Mouse (Mus musculus): ENCODE measurements around the gene Stum.
"Not testable (repeated sequence)": the region's sequence is repeated elsewhere in the genome, so short reads cannot be mapped to it uniquely, and the experiment has no call there.

The Stum gene

GRCm38 (mm10) chr1:180405576-180406335 is 77.5 kb downstream of the Stum start:
- DNase-seq (ENCODE audit: low read depth, low spot score) = no peak

- DNase-seq (ENCODE audit: low read depth, low spot score) = no peak
Measured at GRCm38 (mm10) chr1:180404706-180405105, 78.6 kb downstream of the Stum start.

- no peak for DNase-seq (ENCODE audit: low read depth, low spot score)
Measured at GRCm38 (mm10) chr1:180403694-180404606, 79.4 kb downstream of the Stum start.

- no peak for DNase-seq (ENCODE audit: low read depth, low spot score)
Measured at GRCm38 (mm10) chr1:180403357-180403693, 80.0 kb downstream of the Stum start.

- DNase-seq (ENCODE audit: low read depth, low spot score) = no peak
Measured at GRCm38 (mm10) chr1:180402481-180403081, 80.7 kb downstream of the Stum start.

GRCm38 (mm10) chr1:180401725-180402124 is 81.6 kb downstream of the Stum start:
- DNase-seq (ENCODE audit: low read depth, low spot score) = no peak

- DNase-seq (ENCODE audit: low read depth, low spot score) = no peak
Measured at GRCm38 (mm10) chr1:180400691-180401455, 82.4 kb downstream of the Stum start.

- DNase-seq (ENCODE audit: low read depth, low spot score) = no peak
Measured at GRCm38 (mm10) chr1:180398446-180398845, 84.9 kb downstream of the Stum start.

- no peak for DNase-seq (ENCODE audit: low read depth, low spot score)
Measured at GRCm38 (mm10) chr1:180397734-180398133, 85.6 kb downstream of the Stum start.

GRCm38 (mm10) chr1:180393873-180394272 is 89.4 kb downstream of the Stum start:
- DNase-seq (ENCODE audit: low read depth, low spot score) = no peak

GRCm38 (mm10) chr1:180393017-180393797 is 90.1 kb downstream of the Stum start:
- DNase-seq (ENCODE audit: low read depth, low spot score) = no peak

GRCm38 (mm10) chr1:180392137-180392798 is 91.0 kb downstream of the Stum start:
- DNase-seq (ENCODE audit: low read depth, low spot score) = no peak

GRCm38 (mm10) chr1:180391575-180391945 is 91.7 kb downstream of the Stum start:
- DNase-seq (ENCODE audit: low read depth, low spot score) = no peak

- no peak for DNase-seq (ENCODE audit: low read depth, low spot score)
Measured at GRCm38 (mm10) chr1:180390746-180391574, 92.3 kb downstream of the Stum start.

GRCm38 (mm10) chr1:180390321-180390731 is 93.0 kb downstream of the Stum start:
- no peak for DNase-seq (ENCODE audit: low read depth, low spot score)

GRCm38 (mm10) chr1:180389213-180389760 is 94.0 kb downstream of the Stum start:
- DNase-seq (ENCODE audit: low read depth, low spot score) = not testable (repeated sequence)

GRCm38 (mm10) chr1:180388481-180388880 is 94.8 kb downstream of the Stum start:
- DNase-seq (ENCODE audit: low read depth, low spot score) = no peak

GRCm38 (mm10) chr1:180387750-180388480 is 95.4 kb downstream of the Stum start:
- DNase-seq (ENCODE audit: low read depth, low spot score) = no peak

All from WW6 (cell line).